Mouse (Mus musculus) ES-E14 (cell line): ENCODE measurements around the gene Psmc3ip. TPM values are rescaled to one million over a fixed set of nuclear protein-coding genes. Genes with fewer than 3 reads are reported as not detected.
A peak's percentile ranks its signal among the peaks of the same experiment; 100 is the strongest.

Source experiments
- DNase-seq: peaks from one replicate; pipeline ENCODE4 v3.0.0-alpha.2; 2013; ENCODE audit warnings: low read depth, low spot score
- H3K27ac ChIP-seq: 2 replicates; pipeline ENCODE4 v1.5.1; 2012; ENCODE audit warnings: low read depth, mild to moderate bottlenecking, low read length, moderate library complexity, mixed read lengths; ENCODE audit not compliant: poor library complexity, insufficient read depth, severe bottlenecking
- H3K36me3 ChIP-seq: 2 replicates; pipeline ENCODE4 v1.6.1; 2012; ENCODE audit warnings: mild to moderate bottlenecking, low read length, moderate library complexity, mixed read lengths; ENCODE audit not compliant: control insufficient read depth, poor library complexity, insufficient read depth, severe bottlenecking
- H3K4me1 ChIP-seq, 2 experiments: fragments of 150-350 bp in 1 of 2; sonication (generic) in 1 of 2; 2 replicates each; pipeline ENCODE4 v1.6.1; 2012; ENCODE audit warnings: low read length in 2 of 2, mild to moderate bottlenecking in 1 of 2, mixed read lengths in 1 of 2; ENCODE audit not compliant: control insufficient read depth in 2 of 2, insufficient read depth in 2 of 2, poor library complexity in 1 of 2
- H3K4me3 ChIP-seq, 2 experiments: fragments of 150-350 bp in 1 of 2; sonication (generic) in 1 of 2; 2 replicates each; pipeline ENCODE4 v1.5.1; 2012; ENCODE audit warnings: low read length in 2 of 2, low read depth in 1 of 2, mild to moderate bottlenecking in 1 of 2, mixed read lengths in 1 of 2; ENCODE audit not compliant: insufficient read depth in 1 of 2, poor library complexity in 1 of 2, severe bottlenecking in 1 of 2
- H3K9ac ChIP-seq: 2 replicates; pipeline ENCODE4 v1.6.1; 2012; ENCODE audit warnings: low read depth, mild to moderate bottlenecking, low read length, mixed read lengths; ENCODE audit not compliant: poor library complexity, insufficient read depth, severe bottlenecking
- H3K9me3 ChIP-seq: fragments of 150-350 bp; sonication (generic); 2 replicates; pipeline ENCODE4 v1.6.1; 2012; ENCODE audit warnings: low read depth, mild to moderate bottlenecking, low read length; ENCODE audit not compliant: control insufficient read depth, insufficient read depth
- CHD2 ChIP-seq: IDR thresholded peaks from 2 replicates; pipeline ENCODE4 v1.6.1; 2014; ENCODE audit warnings: mild to moderate bottlenecking, low read depth, low read length, inconsistent platforms
- HCFC1 ChIP-seq: IDR thresholded peaks from 2 replicates; pipeline ENCODE4 v1.6.1; 2012; ENCODE audit warnings: low read length, inconsistent platforms, borderline replicate concordance; ENCODE audit not compliant: insufficient read depth
- MAFK ChIP-seq: IDR thresholded peaks from 2 replicates; pipeline ENCODE4 v1.6.1; 2014; ENCODE audit warnings: mild to moderate bottlenecking, low read depth, low read length, inconsistent platforms; ENCODE audit not compliant: insufficient read depth
- ZC3H11A ChIP-seq: IDR thresholded peaks from 2 replicates; pipeline ENCODE4 v1.6.1; 2012; ENCODE audit warnings: low read depth, mild to moderate bottlenecking, inconsistent platforms, low read length, borderline replicate concordance
- ZNF384 ChIP-seq: IDR thresholded peaks from 2 replicates; pipeline ENCODE4 v1.6.1; 2012; ENCODE audit warnings: low read depth, low read length, inconsistent platforms
- in situ Hi-C, 2 experiments: fragments of 600-800 bp; cut with MboI; formaldehyde crosslinking; loops; one replicate each; pipeline ENCODE4 v1.15.1; 2025; ENCODE audit warnings: low sequenced_read_pairs in 2 of 2, inconsistent platforms in 1 of 2; ENCODE audit not compliant: unreplicated experiment in 2 of 2
- total RNA-seq: library from RNA; depleted of rRNA; stranded (reverse); fragments of 300-350 nt; gene quantifications from 2 replicates; pipeline ENCODE4 v1.2.3, GENCODE M21; 2012

The Psmc3ip gene
- total RNA-seq, 1 experiment = 31.5 TPM

- no peak overlapping the region for H3K4me3 ChIP-seq
- in situ Hi-C loops = loop anchor here in 1 of 2 experiments (10.0 kb wide), 1 partner anchor 80 kb away; no protein-coding TSS in a partner anchor
- no peak overlapping the region for H3K9ac ChIP-seq
- H3K27ac ChIP-seq = no peak overlapping the region
- H3K9me3 ChIP-seq = no peaks in the 10 kb centered on the region
- H3K36me3 ChIP-seq = peaks cover 2% of the 10 kb centered on the region; the same call in 1 of the 2 replicates
- TF ChIP-seq CHD2 = no peak
- no peak for DNase-seq
- H3K4me1 ChIP-seq = peaks cover 2 to 24% of the 10 kb centered on the region in 2 experiments; a peak in 3 of 4 replicates
These were observed 30.2 kb downstream of the Psmc3ip start for GRCm38 (mm10) chr11:101065002-101065401.

DNA sequence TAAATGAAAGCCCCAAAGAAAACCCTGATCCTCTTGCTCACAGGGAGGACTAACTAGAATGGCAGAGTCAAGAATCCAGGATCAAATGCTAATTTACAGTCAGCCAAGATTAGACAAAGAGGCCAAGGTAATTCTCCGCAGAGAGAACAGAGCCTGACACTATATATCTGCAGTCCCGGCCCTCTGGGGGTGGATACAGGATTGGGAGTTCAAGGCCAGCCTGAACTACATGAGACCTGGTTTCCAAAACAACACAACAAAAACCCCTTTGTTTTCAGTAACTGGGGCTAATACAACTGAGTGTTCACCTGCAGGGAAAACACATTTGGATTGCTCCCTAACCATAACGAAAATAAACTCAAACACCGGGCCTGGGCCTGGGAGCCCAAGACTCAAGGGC, 30.8 kb downstream of the Psmc3ip start:
- Histone ChIP-seq H3K27ac (no peak overlapping the region; the same call in 1 of the 2 replicates), H3K4me3 (no peak overlapping the region), H3K9ac (no peak overlapping the region), H3K4me1 (peaks cover 2 to 24% of the 10 kb centered on the region in 2 experiments; a peak in 3 of 4 replicates), H3K9me3 (no peaks in the 10 kb centered on the region), H3K36me3 (peaks cover 2% of the 10 kb centered on the region; the same call in 1 of the 2 replicates)
- TF ChIP-seq MAFK (no peak), HCFC1 (no peak), ZNF384 (no peak), CHD2 (no peak), ZC3H11A (no peak)
- no peak for DNase-seq
- in situ Hi-C loops = loop anchor here in 1 of 2 experiments (10.0 kb wide), 1 partner anchor 80 kb away; no protein-coding TSS in a partner anchor

DNA sequence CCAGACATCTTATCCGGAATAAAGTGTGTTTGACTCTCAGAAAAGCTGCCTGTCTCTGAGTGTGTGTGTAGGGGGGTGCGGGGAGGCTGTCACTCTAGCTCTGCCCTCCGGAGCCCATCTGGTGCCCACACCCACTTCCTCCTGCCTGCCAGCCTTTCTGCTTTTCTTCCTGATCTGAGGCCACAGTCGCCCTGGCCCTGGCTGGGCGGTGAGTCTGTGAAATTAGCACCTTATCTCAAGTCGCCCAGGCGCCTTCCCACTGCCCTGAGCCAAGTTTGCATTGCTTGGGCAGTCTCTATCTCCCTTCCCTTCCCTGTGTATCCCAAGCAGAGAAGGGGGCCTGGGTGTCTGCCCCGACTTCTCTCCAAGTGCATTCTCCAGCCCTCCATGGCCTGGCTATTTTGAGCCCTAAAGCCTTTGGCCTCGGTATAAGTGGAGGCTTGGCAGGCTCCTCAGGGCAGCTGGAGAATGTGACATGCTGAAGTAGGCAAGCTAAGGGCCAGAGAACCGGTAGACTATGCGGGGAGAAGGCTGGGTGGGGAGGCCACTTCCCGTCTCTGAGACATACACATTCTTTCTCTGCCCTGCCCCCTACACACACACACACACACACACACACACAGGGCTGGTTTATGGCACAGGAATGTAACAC, 31.4 kb downstream of the Psmc3ip start:
- Histone ChIP-seq H3K9ac (peak overlapping the region; percentile 54; the same call in 1 of the 2 replicates), H3K9me3 (no peaks in the 10 kb centered on the region), H3K4me3 (peak overlapping the region; percentile 15 to 43; a peak in 1 of 4 replicates), H3K27ac (peak overlapping the region; percentile 3; the same call in 1 of the 2 replicates), H3K36me3 (peaks cover 2% of the 10 kb centered on the region; the same call in 1 of the 2 replicates), H3K4me1 (peaks cover 2 to 28% of the 10 kb centered on the region in 2 experiments; a peak in 3 of 4 replicates)
- no peak for TF ChIP-seq CHD2
- no peak for TF ChIP-seq ZNF384
- TF ChIP-seq HCFC1 = no peak
- TF ChIP-seq MAFK = no peak
- DNase-seq = no peak
- in situ Hi-C loops = loop anchor here in 1 of 2 experiments (10.0 kb wide), 1 partner anchor 79 kb away; no protein-coding TSS in a partner anchor

GRCm38 (mm10) chr11:101062971-101063675, 32.1 kb downstream of the Psmc3ip start:
- in situ Hi-C loops = loop anchor here in 1 of 2 experiments (10.0 kb wide), 1 partner anchor 78 kb away; no protein-coding TSS in a partner anchor
- no peak for DNase-seq
- H3K9me3 ChIP-seq = no peaks in the 10 kb centered on the region
- H3K36me3 ChIP-seq = peaks cover 2% of the 10 kb centered on the region; the same call in 1 of the 2 replicates
- H3K27ac ChIP-seq = no peak overlapping the region
- H3K4me3 ChIP-seq = 0 out of 4 replicates have a peak overlapping the region, but pooled peaks of 1 of the 2 experiments have one; percentile 15
- H3K4me1 ChIP-seq = peaks cover 2 to 34% of the 10 kb centered on the region in 2 experiments; a peak in 3 of 4 replicates
- TF ChIP-seq MAFK = no peak
- no peak for TF ChIP-seq CHD2
- no peak for TF ChIP-seq HCFC1
- no peak for TF ChIP-seq ZC3H11A
- TF ChIP-seq ZNF384 = no peak
- peak overlapping the region; percentile 17; the same call in 1 of the 2 replicates for H3K9ac ChIP-seq
